Mouse (Mus musculus): ENCODE measurements at regions not wholly inside any gene's neighbourhood (a gene's known extent, or its start where the extent isn't known, plus 50 kb on each side); places are given as distances from the start of the nearest gene placed in this dataset.

- DNase-seq (ENCODE audit: low spot score in 2 of 2), result peak; percentile 32 to 33
These were observed 896.1 kb upstream of the Diaph2 start for GRCm38 (mm10) chrX:128853441-128853840.
